Mouse (Mus musculus) NIH3T3 (cell line): ENCODE data around the gene Ddah1.

ENCODE experiments used
- DNase-seq: peaks from one replicate; pipeline ENCODE4 v3.0.0-alpha.2; 2012; ENCODE audit warnings: low read depth

Ddah1 gene

GRCm38 (mm10) chr3:145764416-145764815 is 5.9 kb downstream of the Ddah1 start:
- DNase-seq = no peak

- no peak for DNase-seq
These were observed 10.0 kb downstream of the Ddah1 start for GRCm38 (mm10) chr3:145768439-145768838.

- DNase-seq = no peak
These were observed 14.9 kb downstream of the Ddah1 start for GRCm38 (mm10) chr3:145773384-145773783.

- DNase-seq = no peak
These were observed 15.9 kb downstream of the Ddah1 start for GRCm38 (mm10) chr3:145774336-145774735.

- DNase-seq = no peak
These were observed 16.8 kb downstream of the Ddah1 start for GRCm38 (mm10) chr3:145775236-145775635.

GRCm38 (mm10) chr3:145775862-145776261 is 17.4 kb downstream of the Ddah1 start:
- peak; percentile 37 for DNase-seq

- no peak for DNase-seq
These were observed 18.5 kb downstream of the Ddah1 start for GRCm38 (mm10) chr3:145777006-145777405.

GRCm38 (mm10) chr3:145778406-145778922 is 20.0 kb downstream of the Ddah1 start:
- no peak for DNase-seq

GRCm38 (mm10) chr3:145779279-145779973 is 21.0 kb downstream of the Ddah1 start:
- peak; percentile 14 for DNase-seq

GRCm38 (mm10) chr3:145780784-145781442 is 22.4 kb downstream of the Ddah1 start:
- no peak for DNase-seq

- no peak for DNase-seq
These were observed 26.8 kb downstream of the Ddah1 start for GRCm38 (mm10) chr3:145785244-145785643.

- DNase-seq = no peak
These were observed 28.8 kb downstream of the Ddah1 start for GRCm38 (mm10) chr3:145787303-145787702.

GRCm38 (mm10) chr3:145789114-145789513 is 30.6 kb downstream of the Ddah1 start:
- no peak for DNase-seq

GRCm38 (mm10) chr3:145790233-145790632 is 31.8 kb downstream of the Ddah1 start:
- no peak for DNase-seq

GRCm38 (mm10) chr3:145790709-145791108 is 32.2 kb downstream of the Ddah1 start:
- no peak for DNase-seq

GRCm38 (mm10) chr3:145794355-145794754 is 35.9 kb downstream of the Ddah1 start:
- DNase-seq = no peak

- DNase-seq = peak; percentile 77
These were observed 37.4 kb downstream of the Ddah1 start for GRCm38 (mm10) chr3:145795896-145796295.

- DNase-seq = no peak
These were observed 39.6 kb downstream of the Ddah1 start for GRCm38 (mm10) chr3:145798042-145798441.

GRCm38 (mm10) chr3:145798751-145799188 is 40.3 kb downstream of the Ddah1 start:
- no peak for DNase-seq

GRCm38 (mm10) chr3:145799365-145799764 is 40.9 kb downstream of the Ddah1 start:
- no peak for DNase-seq

GRCm38 (mm10) chr3:145802106-145802505 is 43.6 kb downstream of the Ddah1 start:
- DNase-seq = peak; percentile 11

GRCm38 (mm10) chr3:145805848-145806247 is 47.4 kb downstream of the Ddah1 start:
- no peak for DNase-seq

- DNase-seq = peak; percentile 67
These were observed 48.0 kb downstream of the Ddah1 start for GRCm38 (mm10) chr3:145806502-145806901.
